Mouse (Mus musculus): ENCODE results near the gene Cacna2d3. TPM values are rescaled to one million over a fixed set of nuclear protein-coding genes. Genes with fewer than 3 reads are reported as not detected.

The Cacna2d3 gene
- polyA plus RNA-seq, 1 experiment from 2014 or later = 2.0 TPM

DNA sequence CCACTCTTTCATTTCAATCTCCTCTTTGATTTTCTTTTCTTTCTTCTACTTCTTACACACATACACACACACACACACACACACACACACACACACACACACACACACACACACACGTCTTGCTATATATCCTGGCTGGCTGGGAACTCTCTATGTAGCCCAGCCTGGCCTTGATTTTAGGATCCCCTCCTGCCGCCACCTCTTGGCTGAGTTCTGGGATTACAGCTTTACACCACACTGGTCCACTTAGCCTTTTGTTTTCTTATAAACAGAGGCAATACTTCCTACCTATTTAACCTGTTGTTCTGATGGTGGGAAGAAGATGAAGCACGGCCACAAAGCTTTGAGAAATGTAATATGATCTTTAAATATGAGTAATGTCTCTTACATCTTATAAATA, 741.2 kb downstream of the Cacna2d3 start:
- H3K4me2 ChIP-seq (ENCODE audit: low read depth, severe bottlenecking) = no peak overlapping the region
- peaks cover 9% of the 10 kb centered on the region for H3K4me1 ChIP-seq (ENCODE audit: control insufficient read depth, insufficient read depth, low read length)
- H3K27ac ChIP-seq (replicated peaks; ENCODE audit: low read depth, low read length) = no peak overlapping the region
- H3K9me3 ChIP-seq (ENCODE audit: control insufficient read depth, low read length) = no peaks in the 10 kb centered on the region
- no peak for ATAC-seq (ENCODE audit: insufficient number of reproducible peaks, low FRiP score, low TSS enrichment, low read depth)
- no peaks in the 10 kb centered on the region for H3K27me3 ChIP-seq (ENCODE audit: control insufficient read depth, insufficient read depth, low read length)
- H3K9ac ChIP-seq (ENCODE audit: low read length) = no peak overlapping the region
- DNase-seq (ENCODE audit: low spot score) = peak; percentile 57
- no peaks in the 10 kb centered on the region for H3K36me3 ChIP-seq (ENCODE audit: control insufficient read depth, insufficient read depth, low read length)
- H3K4me3 ChIP-seq (ENCODE audit: low read depth, low read length) = no peak overlapping the region
- 35% methylated on average over 3 of the region's 3 CpGs for WGBS

DNA sequence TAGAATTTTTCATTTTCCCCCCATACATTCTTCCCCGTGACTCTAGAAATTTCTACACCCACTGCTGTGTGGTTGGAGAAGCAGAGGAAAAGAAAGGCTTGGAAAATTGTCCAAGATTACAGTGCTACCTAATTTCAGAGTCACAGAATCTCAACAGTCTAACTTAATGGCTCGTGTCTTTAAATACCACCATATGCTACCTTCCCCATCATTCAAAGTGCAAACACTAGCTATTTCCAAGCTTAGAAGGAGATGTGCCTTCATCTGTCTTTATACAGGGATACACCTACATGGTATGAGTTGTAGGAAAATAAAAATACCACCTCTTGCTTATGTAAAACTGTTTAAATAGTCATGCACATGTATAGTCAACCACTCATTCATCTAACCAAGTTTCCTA, 742.4 kb downstream of the Cacna2d3 start:
- no peaks in the 10 kb centered on the region for H3K36me3 ChIP-seq (ENCODE audit: control insufficient read depth, insufficient read depth, low read length)
- 83% methylated on average over 2 of the region's 2 CpGs for WGBS
- no peak for DNase-seq (ENCODE audit: low spot score)
- H3K4me1 ChIP-seq (ENCODE audit: control insufficient read depth, insufficient read depth, low read length) = peaks cover 9% of the 10 kb centered on the region
- H3K27me3 ChIP-seq (ENCODE audit: control insufficient read depth, insufficient read depth, low read length) = no peaks in the 10 kb centered on the region
- ATAC-seq (ENCODE audit: insufficient number of reproducible peaks, low FRiP score, low TSS enrichment, low read depth) = no peak
- H3K9ac ChIP-seq (ENCODE audit: low read length) = no peak overlapping the region
- no peak overlapping the region for H3K4me2 ChIP-seq (ENCODE audit: low read depth, severe bottlenecking)
- H3K9me3 ChIP-seq (ENCODE audit: control insufficient read depth, low read length) = no peaks in the 10 kb centered on the region
- H3K4me3 ChIP-seq (ENCODE audit: low read depth, low read length) = no peak overlapping the region
- no peak overlapping the region for H3K27ac ChIP-seq (replicated peaks; ENCODE audit: low read depth, low read length)

DNA sequence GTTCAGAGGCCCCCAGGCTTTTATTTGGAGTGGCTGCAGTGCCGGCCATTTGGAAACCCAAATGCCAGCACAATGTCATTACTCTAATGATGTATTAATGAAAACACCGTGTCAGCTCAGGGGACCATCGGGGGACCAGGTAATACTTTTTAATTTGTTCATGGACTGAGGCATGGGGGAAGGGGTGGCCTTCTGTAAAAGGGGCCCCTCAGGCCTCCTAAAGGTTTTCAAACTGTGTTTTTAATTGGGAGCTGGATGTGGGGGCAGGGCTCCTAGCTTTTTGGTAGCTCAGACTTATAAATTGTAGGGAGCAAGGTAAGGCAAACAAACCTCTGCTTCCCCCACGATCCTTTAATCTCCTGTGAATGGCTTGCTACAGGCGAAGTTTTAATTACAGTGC, 749.0 kb downstream of the Cacna2d3 start:
- ATAC-seq (ENCODE audit: insufficient number of reproducible peaks, low FRiP score, low TSS enrichment, low read depth) = peak; percentile 76
- Histone ChIP-seq H3K4me1 (ENCODE audit: control insufficient read depth, insufficient read depth, low read length) (peaks cover 18% of the 10 kb centered on the region), H3K27ac (replicated peaks; ENCODE audit: low read depth, low read length) (peak overlapping the region; percentile 93), H3K27me3 (ENCODE audit: control insufficient read depth, insufficient read depth, low read length) (no peaks in the 10 kb centered on the region), H3K9ac (ENCODE audit: low read length) (no peak overlapping the region), H3K9me3 (ENCODE audit: control insufficient read depth, low read length) (no peaks in the 10 kb centered on the region), H3K4me2 (ENCODE audit: low read depth, severe bottlenecking) (no peak overlapping the region), H3K36me3 (ENCODE audit: control insufficient read depth, insufficient read depth, low read length) (no peaks in the 10 kb centered on the region), H3K4me3 (ENCODE audit: low read depth, low read length) (no peak overlapping the region)
- DNase-seq (ENCODE audit: low spot score) = peak; percentile 83
- 4% methylated on average over 5 of the region's 5 CpGs for WGBS

DNA sequence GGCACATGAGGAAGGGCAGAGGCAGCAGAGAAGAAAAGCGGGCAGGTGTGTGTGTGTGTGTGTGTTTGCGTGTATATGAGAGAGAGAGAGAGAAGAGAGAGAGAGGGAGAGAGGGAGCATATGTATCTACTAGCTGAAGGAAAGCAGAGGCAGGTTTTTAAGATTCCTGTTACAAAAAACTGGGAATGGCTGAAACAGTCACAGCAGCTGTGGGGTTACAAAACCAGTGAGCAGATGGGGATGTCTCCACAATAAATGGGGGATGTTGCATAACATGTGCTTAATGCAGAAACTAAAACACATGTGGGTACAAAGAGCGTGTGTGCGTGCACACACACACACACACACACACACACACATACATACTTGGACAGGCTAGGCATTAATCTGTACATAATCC, 752.4 kb downstream of the Cacna2d3 start:
- Histone ChIP-seq H3K4me1 (ENCODE audit: control insufficient read depth, insufficient read depth, low read length) (peaks cover 18% of the 10 kb centered on the region), H3K9me3 (ENCODE audit: control insufficient read depth, low read length) (no peaks in the 10 kb centered on the region), H3K36me3 (ENCODE audit: control insufficient read depth, insufficient read depth, low read length) (no peaks in the 10 kb centered on the region), H3K4me2 (ENCODE audit: low read depth, severe bottlenecking) (no peak overlapping the region), H3K27ac (replicated peaks; ENCODE audit: low read depth, low read length) (no peak overlapping the region), H3K9ac (ENCODE audit: low read length) (no peak overlapping the region), H3K27me3 (ENCODE audit: control insufficient read depth, insufficient read depth, low read length) (no peaks in the 10 kb centered on the region), H3K4me3 (ENCODE audit: low read depth, low read length) (no peak overlapping the region)
- ATAC-seq (ENCODE audit: insufficient number of reproducible peaks, low FRiP score, low TSS enrichment, low read depth) = no peak
- no peak for DNase-seq (ENCODE audit: low spot score)
- 90% methylated on average over 4 of the region's 4 CpGs for WGBS

DNA sequence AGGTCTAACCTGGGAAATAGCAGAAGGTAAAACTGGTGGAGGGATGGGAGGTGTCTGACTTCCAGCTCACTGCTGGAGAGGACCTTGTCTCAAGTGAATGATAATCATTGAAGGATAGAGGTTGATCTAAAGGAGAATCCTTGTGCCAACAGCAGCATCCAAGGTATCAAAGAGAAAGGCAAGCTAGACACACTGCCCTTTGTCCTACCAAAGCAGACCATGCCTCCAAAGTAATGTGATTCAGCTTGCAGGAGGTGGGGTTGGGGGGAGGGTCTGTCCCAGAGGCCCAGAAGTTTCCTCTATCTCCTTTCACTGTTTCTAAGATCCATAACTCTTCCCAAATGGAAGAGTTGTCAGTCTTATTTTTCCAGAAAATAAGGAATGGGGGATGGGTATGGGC, 754.8 kb downstream of the Cacna2d3 start:
- Histone ChIP-seq H3K9ac (ENCODE audit: low read length) (no peak overlapping the region), H3K4me2 (ENCODE audit: low read depth, severe bottlenecking) (no peak overlapping the region), H3K9me3 (ENCODE audit: control insufficient read depth, low read length) (no peaks in the 10 kb centered on the region), H3K4me3 (ENCODE audit: low read depth, low read length) (no peak overlapping the region), H3K27me3 (ENCODE audit: control insufficient read depth, insufficient read depth, low read length) (no peaks in the 10 kb centered on the region), H3K4me1 (ENCODE audit: control insufficient read depth, insufficient read depth, low read length) (peaks cover 6% of the 10 kb centered on the region; the same call in 1 of the 2 replicates), H3K27ac (replicated peaks; ENCODE audit: low read depth, low read length) (no peak overlapping the region), H3K36me3 (ENCODE audit: control insufficient read depth, insufficient read depth, low read length) (no peaks in the 10 kb centered on the region)
- no peak for DNase-seq (ENCODE audit: low spot score)
- ATAC-seq (ENCODE audit: insufficient number of reproducible peaks, low FRiP score, low TSS enrichment, low read depth) = no peak

DNA sequence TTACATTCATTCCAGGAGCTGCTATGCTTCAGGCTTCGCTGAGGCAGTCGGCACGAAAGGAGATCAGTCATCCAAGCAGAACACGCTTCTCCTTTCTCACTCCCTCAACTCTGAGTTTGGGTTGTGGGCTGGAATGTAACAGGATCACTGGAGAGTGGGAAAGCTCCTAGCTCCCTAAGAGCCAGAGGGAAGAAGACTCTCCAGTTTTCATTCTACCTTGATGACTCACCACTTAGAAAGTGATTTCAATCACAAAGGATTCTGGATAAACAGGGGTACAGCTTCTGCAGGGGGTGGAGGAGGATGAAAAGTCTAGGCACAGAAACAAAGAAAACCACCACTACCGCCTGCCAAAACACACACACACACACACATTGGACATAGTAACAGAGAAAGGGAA, 760.3 kb downstream of the Cacna2d3 start:
- ATAC-seq (ENCODE audit: insufficient number of reproducible peaks, low FRiP score, low TSS enrichment, low read depth) (no peak), DNase-seq (ENCODE audit: low spot score) (no peak)
- H3K27me3 ChIP-seq (ENCODE audit: control insufficient read depth, insufficient read depth, low read length) = no peaks in the 10 kb centered on the region
- no peak overlapping the region for H3K9ac ChIP-seq (ENCODE audit: low read length)
- H3K27ac ChIP-seq (replicated peaks; ENCODE audit: low read depth, low read length) = no peak overlapping the region
- WGBS = 89% methylated on average over 5 of the region's 5 CpGs
- H3K36me3 ChIP-seq (ENCODE audit: control insufficient read depth, insufficient read depth, low read length) = no peaks in the 10 kb centered on the region
- peaks cover 7% of the 10 kb centered on the region for H3K4me1 ChIP-seq (ENCODE audit: control insufficient read depth, insufficient read depth, low read length)
- no peak overlapping the region for H3K4me2 ChIP-seq (ENCODE audit: low read depth, severe bottlenecking)
- no peak overlapping the region for H3K4me3 ChIP-seq (ENCODE audit: low read depth, low read length)
- no peaks in the 10 kb centered on the region for H3K9me3 ChIP-seq (ENCODE audit: control insufficient read depth, low read length)

DNA sequence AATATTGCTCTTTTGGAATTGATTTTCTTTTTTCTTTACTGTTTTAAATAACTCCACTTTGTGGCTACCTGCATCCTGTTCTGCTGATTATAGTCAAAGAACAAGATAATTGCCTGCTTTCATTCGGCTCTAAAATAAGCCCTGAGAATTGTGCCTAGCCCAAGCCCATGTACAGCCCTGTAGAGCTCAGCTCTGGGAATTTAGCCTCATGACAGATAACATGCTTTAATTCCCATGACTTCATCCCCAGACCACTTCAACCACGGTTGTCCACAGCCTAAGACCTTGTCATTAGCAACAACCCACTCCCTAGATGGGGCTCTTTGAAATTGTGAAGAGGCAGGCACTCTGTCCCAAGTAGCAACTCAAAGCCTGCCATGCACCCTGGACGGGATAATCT, 762.6 kb downstream of the Cacna2d3 start:
- 50% methylated on average over 3 of the region's 3 CpGs for WGBS
- Histone ChIP-seq H3K27ac (replicated peaks; ENCODE audit: low read depth, low read length) (no peak overlapping the region), H3K36me3 (ENCODE audit: control insufficient read depth, insufficient read depth, low read length) (no peaks in the 10 kb centered on the region), H3K27me3 (ENCODE audit: control insufficient read depth, insufficient read depth, low read length) (no peaks in the 10 kb centered on the region), H3K4me1 (ENCODE audit: control insufficient read depth, insufficient read depth, low read length) (peaks cover 18% of the 10 kb centered on the region), H3K4me3 (ENCODE audit: low read depth, low read length) (no peak overlapping the region), H3K9ac (ENCODE audit: low read length) (no peak overlapping the region), H3K9me3 (ENCODE audit: control insufficient read depth, low read length) (no peaks in the 10 kb centered on the region), H3K4me2 (ENCODE audit: low read depth, severe bottlenecking) (no peak overlapping the region)
- DNase-seq (ENCODE audit: low spot score) = no peak
- no peak for ATAC-seq (ENCODE audit: insufficient number of reproducible peaks, low FRiP score, low TSS enrichment, low read depth)

DNA sequence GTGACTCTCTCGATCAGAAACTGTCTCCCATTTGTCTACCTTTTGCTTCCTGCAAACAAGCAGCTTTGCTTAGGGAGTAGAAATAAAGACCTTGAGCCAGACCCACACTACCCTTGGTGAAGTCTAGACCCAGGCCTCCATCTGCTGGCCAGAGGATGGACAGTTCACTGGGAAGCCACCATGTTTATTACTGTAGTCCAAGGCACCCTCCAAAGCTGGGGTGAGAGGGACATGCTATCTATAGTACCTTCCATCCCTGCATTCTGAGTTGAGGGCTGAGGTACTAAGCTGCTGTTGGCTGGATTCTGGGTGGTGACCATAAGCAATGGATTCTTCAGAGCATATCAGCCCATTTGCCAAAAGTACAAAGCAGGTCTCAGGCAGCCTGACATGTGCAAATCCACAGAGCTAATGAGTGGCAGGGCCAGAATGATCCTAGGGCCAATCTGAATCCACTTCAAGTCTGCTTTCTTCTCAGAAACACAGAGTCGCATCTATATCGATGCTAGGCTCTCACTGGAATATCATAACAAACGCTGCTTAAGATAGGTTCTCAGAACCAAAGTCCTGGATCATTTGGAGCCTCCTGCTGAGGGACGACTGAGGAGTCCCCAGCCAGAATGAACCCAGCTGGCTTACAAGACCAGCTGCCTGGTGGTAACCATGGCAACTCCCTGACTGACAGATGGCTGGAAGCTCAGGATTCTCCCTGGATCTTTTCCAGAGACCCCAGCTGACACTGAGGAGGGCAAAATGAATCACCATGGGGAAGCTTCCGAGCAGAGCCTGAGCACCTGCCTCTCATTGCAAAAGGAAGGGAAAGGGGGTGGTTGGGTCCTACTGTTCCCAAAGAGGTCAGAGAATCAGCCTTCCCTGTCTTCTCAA, 763.3 kb downstream of the Cacna2d3 start:
- ATAC-seq (ENCODE audit: insufficient number of reproducible peaks, low FRiP score, low TSS enrichment, low read depth) (no peak), DNase-seq (ENCODE audit: low spot score) (peak; percentile 43)
- no peaks in the 10 kb centered on the region for H3K36me3 ChIP-seq (ENCODE audit: control insufficient read depth, insufficient read depth, low read length)
- no peak overlapping the region for H3K9ac ChIP-seq (ENCODE audit: low read length)
- peaks cover 20% of the 10 kb centered on the region for H3K4me1 ChIP-seq (ENCODE audit: control insufficient read depth, insufficient read depth, low read length)
- no peaks in the 10 kb centered on the region for H3K9me3 ChIP-seq (ENCODE audit: control insufficient read depth, low read length)
- no peak overlapping the region for H3K4me2 ChIP-seq (ENCODE audit: low read depth, severe bottlenecking)
- H3K27me3 ChIP-seq (ENCODE audit: control insufficient read depth, insufficient read depth, low read length) = no peaks in the 10 kb centered on the region
- H3K4me3 ChIP-seq (ENCODE audit: low read depth, low read length) = no peak overlapping the region
- no peak overlapping the region for H3K27ac ChIP-seq (replicated peaks; ENCODE audit: low read depth, low read length)
- 29% methylated on average over 6 of the region's 6 CpGs for WGBS

DNA sequence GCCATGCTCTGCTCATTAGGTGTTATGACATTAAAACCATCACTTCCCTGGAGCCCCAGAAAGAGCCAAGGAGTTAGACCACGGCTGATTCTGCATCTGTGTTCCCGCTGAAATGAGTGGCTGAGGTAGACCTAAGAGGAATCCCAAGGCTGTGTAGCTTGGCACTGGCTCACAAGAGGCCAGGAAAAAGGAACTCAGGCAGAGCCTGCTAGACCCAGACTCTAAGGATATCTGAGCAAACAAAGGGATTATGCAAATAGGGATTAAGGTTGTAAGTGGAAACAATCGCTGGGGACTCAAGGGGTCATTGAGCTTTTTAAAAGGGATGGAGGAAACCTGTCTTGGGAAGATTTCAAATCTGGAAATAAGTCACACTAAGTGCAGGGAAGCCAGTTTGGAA, 766.5 kb downstream of the Cacna2d3 start:
- H3K9me3 ChIP-seq (ENCODE audit: control insufficient read depth, low read length) = no peaks in the 10 kb centered on the region
- no peaks in the 10 kb centered on the region for H3K36me3 ChIP-seq (ENCODE audit: control insufficient read depth, insufficient read depth, low read length)
- H3K27ac ChIP-seq (replicated peaks; ENCODE audit: low read depth, low read length) = no peak overlapping the region
- peaks cover 21% of the 10 kb centered on the region for H3K4me1 ChIP-seq (ENCODE audit: control insufficient read depth, insufficient read depth, low read length)
- WGBS = 9% methylated on average over 3 of the region's 3 CpGs
- ATAC-seq (ENCODE audit: insufficient number of reproducible peaks, low FRiP score, low TSS enrichment, low read depth) (no peak), DNase-seq (ENCODE audit: low spot score) (no peak)
- no peaks in the 10 kb centered on the region for H3K27me3 ChIP-seq (ENCODE audit: control insufficient read depth, insufficient read depth, low read length)
- no peak overlapping the region for H3K4me3 ChIP-seq (ENCODE audit: low read depth, low read length)
- no peak overlapping the region for H3K4me2 ChIP-seq (ENCODE audit: low read depth, severe bottlenecking)
- no peak overlapping the region for H3K9ac ChIP-seq (ENCODE audit: low read length)
